Mouse (Mus musculus) testis, adult 2 months (tissue): ENCODE results near the gene Lypd6.

Experiments
- CTCF ChIP-seq: fragments of 200-500 bp; IDR thresholded peaks from 2 replicates; pipeline ENCODE4 v1.5.1; 2012; ENCODE audit warnings: low read depth, mild to moderate bottlenecking, inconsistent platforms, low read length, moderate library complexity; ENCODE audit not compliant: control insufficient read depth, insufficient read depth, insufficient replicate concordance
- POLR2A ChIP-seq: fragments of 200-500 bp; IDR thresholded peaks from 2 replicates; pipeline ENCODE4 v1.6.1; 2012; ENCODE audit warnings: low read depth, mild to moderate bottlenecking, inconsistent platforms, low read length, moderate library complexity; ENCODE audit not compliant: control insufficient read depth

DNA sequence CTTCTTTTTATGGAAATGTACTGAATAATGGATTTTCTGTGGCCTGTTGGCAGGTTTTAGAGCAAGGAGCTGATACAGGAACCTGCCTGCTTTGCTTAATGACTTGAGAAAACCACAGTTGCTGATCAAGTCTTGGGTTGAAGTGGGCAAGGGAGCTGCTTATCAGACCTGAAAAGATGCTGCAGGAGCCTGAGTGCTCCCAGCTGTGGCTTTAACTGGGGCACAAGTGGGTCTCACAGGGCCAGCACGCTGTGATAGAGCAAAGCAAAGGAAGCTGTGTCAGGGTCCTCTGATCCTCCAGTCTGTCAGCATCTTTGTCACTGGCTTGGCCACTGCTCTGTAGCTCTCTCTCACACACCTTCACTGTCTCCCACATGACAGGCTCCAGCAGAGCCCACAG, 45.4 kb downstream of the Lypd6 start:
- TF ChIP-seq CTCF (no peak), POLR2A (no peak)
